Mouse (Mus musculus): ENCODE data around the gene Spx. TPM values are rescaled to one million over a fixed set of nuclear protein-coding genes. Genes with fewer than 3 reads are reported as not detected.

The Spx gene
- polyA plus RNA-seq (2012; rRNA removed; ENCODE audit: low replicate concordance) = 0.57 and 1.1 TPM in 2 replicates

GRCm38 (mm10) chr6:142412906-142413491 is at the start of gene Spx:
TSS of gene Spx (plus strand) at chr6:142413441.

GRCm38 (mm10) chr6:142387011-142387754 is 26.1 kb upstream of the Spx start, which contains the start of the genes Recql and Golt1b:
TSS of gene Recql (minus strand) at chr6:142387087.
TSS of gene Golt1b (plus strand) at chr6:142387221.

Other genes with a start within 250 kb of the Spx start
- not detected in 2 replicates for gene Slco1a6, start 204.9 kb upstream of the Spx start, polyA plus RNA-seq (2012; rRNA removed; ENCODE audit: low replicate concordance)
- not detected in 2 replicates for gene Iapp, start 115.0 kb upstream of the Spx start, polyA plus RNA-seq (2012; rRNA removed; ENCODE audit: low replicate concordance)
- gene Slco1a5, start 90.5 kb upstream of the Spx start, polyA plus RNA-seq (2012; rRNA removed; ENCODE audit: low replicate concordance) = 0.06 TPM in 1 of 2 replicates, not detected in the other
- 4.8 and 5.3 TPM in 2 replicates for gene Pyroxd1, start 67.8 kb upstream of the Spx start, polyA plus RNA-seq (2012; rRNA removed; ENCODE audit: low replicate concordance)
- 7.2 and 7.6 TPM in 2 replicates for gene Recql, start 26.4 kb upstream of the Spx start, polyA plus RNA-seq (2012; rRNA removed; ENCODE audit: low replicate concordance)
- 10.6 and 16.0 TPM in 2 replicates for gene Golt1b, start 26.2 kb upstream of the Spx start, polyA plus RNA-seq (2012; rRNA removed; ENCODE audit: low replicate concordance)
- gene Gys2, start 59.7 kb downstream of the Spx start, polyA plus RNA-seq (2012; rRNA removed; ENCODE audit: low replicate concordance) = 7.4 and 31.5 TPM in 2 replicates
- gene Ldhb, start 94.5 kb downstream of the Spx start, polyA plus RNA-seq (2012; rRNA removed; ENCODE audit: low replicate concordance) = 189 and 330 TPM in 2 replicates
- gene Kcnj8, start 158.2 kb downstream of the Spx start, polyA plus RNA-seq (2012; rRNA removed; ENCODE audit: low replicate concordance) = 28.7 and 49.8 TPM in 2 replicates